Mouse (Mus musculus) 3134 (cell line): Measurements from ENCODE around the gene Nabp2.

Source experiments
- DNase-seq: peaks from one replicate; pipeline ENCODE4 v3.0.0-alpha.2; 2011; ENCODE audit warnings: low spot score; ENCODE audit not compliant: insufficient read length; ENCODE audit errors: extremely low read depth

Gene Nabp2

GRCm38 (mm10) chr10:128361836-128362235 lies 49.5 kb downstream of the Nabp2 start:
- no peak for DNase-seq

- DNase-seq, result no peak
These were observed 52.1 kb downstream of the Nabp2 start for GRCm38 (mm10) chr10:128359226-128359625.

- no peak for DNase-seq
These were observed 52.5 kb downstream of the Nabp2 start for GRCm38 (mm10) chr10:128358796-128359195.
